Mouse (Mus musculus): ENCODE data around the gene Aff4.

GRCm38 (mm10) chr11:53331121-53331520, 19.5 kb upstream of the Aff4 start:
- no peak for TF ChIP-seq CTCF (IDR thresholded peaks at IDR 0.05; ENCODE audit: low read depth, low read length)
- TF ChIP-seq TAL1 (conservative IDR thresholded peaks at IDR 0.05; ENCODE audit: low read depth, low read length), result no peak
- TF ChIP-seq POLR2AphosphoS5 (IDR thresholded peaks at IDR 0.05; ENCODE audit: insufficient replicate concordance, low read depth, low read length), result no peak
- no peak for TF ChIP-seq GATA2 (IDR thresholded peaks at IDR 0.05; ENCODE audit: borderline replicate concordance, low read depth, low read length)

Measured in G1E (cell line).